ENCODE assay signal across 9 mouse cellular contexts in the genomic region with DNA sequence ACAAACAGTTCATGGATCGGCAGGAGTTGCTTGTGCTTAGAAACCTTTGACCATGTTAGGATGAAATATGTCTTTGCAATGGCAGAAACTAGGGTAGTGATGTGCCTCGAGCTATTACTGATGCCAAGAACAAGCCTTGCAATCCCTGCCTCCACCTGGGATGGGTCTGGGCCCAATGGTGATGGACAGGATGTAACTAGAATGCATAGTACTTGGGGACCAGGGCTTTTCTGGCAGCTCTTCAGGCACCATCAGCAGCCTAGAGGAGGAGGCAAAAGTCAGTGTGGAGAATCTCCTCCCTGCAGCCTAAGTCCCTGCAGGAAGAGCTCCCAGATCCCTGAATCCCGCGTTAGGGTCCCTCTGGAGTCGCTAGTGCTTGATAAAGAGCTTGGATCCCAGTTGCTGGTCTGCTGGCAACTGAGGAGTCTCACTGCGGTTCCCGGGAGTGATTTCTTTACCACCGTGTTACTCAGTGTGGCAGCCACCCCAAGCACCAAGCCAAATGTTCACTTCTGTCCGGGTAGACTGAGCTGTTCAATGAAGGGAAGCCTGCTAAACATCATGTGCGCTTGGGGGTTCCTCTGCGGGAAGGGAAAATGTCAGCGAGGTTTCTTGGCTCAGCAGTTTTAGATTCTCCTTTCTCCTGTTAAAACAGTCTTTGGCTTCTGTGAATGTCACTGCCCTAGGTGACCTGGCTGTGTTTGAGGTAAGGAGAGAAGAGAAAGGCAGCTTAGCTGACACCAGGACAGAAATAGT. TPM values are rescaled to one million over a fixed set of nuclear protein-coding genes. Genes with fewer than 3 reads are reported as not detected.
A peak's percentile ranks its signal among the peaks of the same experiment; 100 is the strongest.
DNase-seq lines count a peak whose midpoint lies in the region; ATAC-seq and TF ChIP-seq lines count a peak whose summit lies in the region.
"Had no signal": no experiment of that assay in that cellular context is flagged by ENCODE, and none has a peak within 500 bp of the region (broad histone marks: within the 10 kb centered on the region; RNA-seq: fewer than 3 reads in every experiment).

No protein-coding gene starts in this region.

- TF ChIP-seq CTCF in testis, adult 2 months (IDR thresholded peaks at IDR 0.05; ENCODE audit: control insufficient read depth, insufficient read depth, insufficient replicate concordance, low read depth, low read length), result no peak

- H3K79me2 ChIP-seq in macrophage (ENCODE audit: inconsistent target), result peaks cover 60% of the 10 kb centered on the region

- no peaks in the 10 kb centered on the region for H3K27me3 ChIP-seq in testis, adult 2 months (ENCODE audit: control insufficient read depth, insufficient read depth, low read length)
- peaks cover 11% of the 10 kb centered on the region for H3K27me3 ChIP-seq in hindbrain, embryonic 15.5 days

- peak overlapping the region; percentile 84 for H3K4me3 ChIP-seq in testis, adult 2 months (ENCODE audit: control insufficient read depth, low read depth, low read length)
- peak overlapping the region; percentile 54 for H3K4me3 ChIP-seq in hindbrain, embryonic 15.5 days
- H3K4me3 ChIP-seq in macrophage (ENCODE audit: inconsistent target), result peak overlapping the region; percentile 97

- TF ChIP-seq POLR2A in testis, adult 2 months (IDR thresholded peaks at IDR 0.05; ENCODE audit: control insufficient read depth, low read depth, low read length), result no peak

- H3K4me2 ChIP-seq in hindbrain, embryonic 15.5 days, result peak overlapping the region; percentile 91

- peak; percentile 18 for DNase-seq in embryo, embryonic 10.5 days (ENCODE audit: low spot score)
- no peak for DNase-seq in embryo, embryonic 10 days (ENCODE audit: low spot score)
- DNase-seq in testis, postnatal 10 days (ENCODE audit: low spot score), result no peak
- no peak for DNase-seq in thymus, postnatal 10 days (ENCODE audit: low spot score in 2 of 2)
- no peak for DNase-seq in ovary, postnatal 36 days (ENCODE audit: low spot score)

- H3K9ac ChIP-seq in hindbrain, embryonic 15.5 days, result peak overlapping the region; percentile 65; the same call in 1 of the 2 replicates

- WGBS in hindbrain, embryonic 15.5 days, result 44% methylated on average over 12 of the region's 12 CpGs
- whole genome bisulfite sequencing in macrophage (ENCODE audit: missing documents), result 25% methylated on average over 12 of the region's 12 CpGs

- peaks cover 18% of the 10 kb centered on the region for H3K4me1 ChIP-seq in testis, adult 2 months (ENCODE audit: control insufficient read depth, insufficient read depth, low read length)
- peaks cover 16% of the 10 kb centered on the region for H3K4me1 ChIP-seq in hindbrain, embryonic 15.5 days (replicated peaks)

- H3K36me3 ChIP-seq in testis, adult 2 months (ENCODE audit: control insufficient read depth, insufficient read depth, low read length), result no peaks in the 10 kb centered on the region
- no peaks in the 10 kb centered on the region for H3K36me3 ChIP-seq in hindbrain, embryonic 15.5 days
- no peaks in the 10 kb centered on the region for H3K36me3 ChIP-seq in macrophage (ENCODE audit: inconsistent target)

- no peak overlapping the region for H3K27ac ChIP-seq in testis, adult 2 months (ENCODE audit: control insufficient read depth, insufficient read depth, low read depth, low read length)
- H3K27ac ChIP-seq in hindbrain, embryonic 15.5 days (replicated peaks), result no peak overlapping the region
- H3K27ac ChIP-seq in macrophage, result peak overlapping the region; percentile 86

- no peak for ATAC-seq in hindbrain, embryonic 15.5 days (ENCODE audit: low FRiP score, low read depth)

- H3K9me3 ChIP-seq in hindbrain, embryonic 15.5 days, result no peaks in the 10 kb centered on the region

RNA-seq across cellular contexts. Expression of a gene that starts 1.1 kb away (rescaled TPM):
- 0.26 and 0.36 TPM in 2 replicates for polyA plus RNA-seq in testis, adult 2 months (2012; rRNA removed)
- 0.73 and 0.93 TPM in 2 replicates for polyA plus RNA-seq in hindbrain, embryonic 15.5 days (2015; fragmentation: Nextera tagmentation; extraction: Ambion mirVana)
- total RNA-seq in macrophage (2018; cell fraction: chromatin; rRNA removed), result 100 to 1,000 TPM in 17 of 26 experiments, 10 to 100 TPM in 9; 39.4 to 264 (median 122) TPM
- 10 to 100 TPM; 40.7 to 78.8 (median 58.0) TPM for total RNA-seq in macrophage (2018; cell fraction: cytosol; rRNA removed)
- total RNA-seq in macrophage (2018; cell fraction: nucleus; rRNA removed), result 100 to 1,000 TPM in 16 of 26 experiments, 10 to 100 TPM in 10; 44.9 to 308 (median 112) TPM
- polyA plus RNA-seq in macrophage (2018), result 28.4 to 79.0 TPM (median 38.4 TPM) in 3 replicates
- polyA plus RNA-seq: erythroblast, embryonic 14.5 days had no signal

Comparison
In these comparisons a context has a peak if more than half of its experiments do, and no peak if none do; other contexts are left out.
1. RNA of a gene that starts 1.1 kb away (polyA plus RNA-seq): 28.4 to 79.0 TPM in macrophage; 0.73 to 0.93 TPM in hindbrain, embryonic 15.5 days and 0.26 to 0.36 TPM in testis, adult 2 months; every median in the first group is over 10 times any median in the second.
2. Peak in every context shown above with its lines, with median percentiles within 50 percentile points of each other: H3K4me3 ChIP-seq.